In genomic region chr1:63129857-63130690, GRCm38 (mm10) we compare ENCODE assay signal across 8 mouse cellular contexts. TPM values are rescaled to one million over a fixed set of nuclear protein-coding genes. Genes with fewer than 3 reads are reported as not detected.
DNase-seq lines count a peak whose midpoint lies in the region; ATAC-seq lines count a peak whose summit lies in the region.

No protein-coding gene starts in this region.

- 12% methylated on average over 18 of the region's 18 CpGs for WGBS in heart, embryonic 16.5 days
- 27% methylated on average over 18 of the region's 18 CpGs for WGBS in limb, embryonic 10.5 days
- 24% methylated on average over 18 of the region's 18 CpGs for WGBS in midbrain, embryonic 15.5 days

- peaks cover 4% of the 10 kb centered on the region for H3K36me3 ChIP-seq in heart, embryonic 16.5 days (ENCODE audit: control insufficient read depth, insufficient read depth)
- H3K36me3 ChIP-seq in limb, embryonic 10.5 days = peaks cover 16% of the 10 kb centered on the region
- H3K36me3 ChIP-seq in midbrain, embryonic 15.5 days (replicated peaks) = 0 out of 2 replicates have a peak, but pooled peaks cover 4% of the 10 kb centered on the region

- H3K9ac ChIP-seq in heart, embryonic 16.5 days (ENCODE audit: low read length) = peak overlapping the region; percentile 65
- H3K9ac ChIP-seq in midbrain, embryonic 15.5 days = no peak overlapping the region

- peak overlapping the region; percentile 28 for H3K4me3 ChIP-seq in heart, embryonic 16.5 days (ENCODE audit: low read length)
- peak overlapping the region; percentile 45 for H3K4me3 ChIP-seq in limb, embryonic 10.5 days
- peak overlapping the region; percentile 24 for H3K4me3 ChIP-seq in midbrain, embryonic 15.5 days

- DNase-seq in 416B (ENCODE audit: low read depth) = peak; percentile 72
- DNase-seq in ES-CJ7 (ENCODE audit: low read depth, low spot score) = peak; percentile 55
- peak; percentile 51 for DNase-seq in limb, embryonic 10.5 days (ENCODE audit: low spot score)
- no peak for DNase-seq in urinary bladder, postnatal 25 days (ENCODE audit: low spot score)
- DNase-seq in left cerebral cortex, adult 18-20 months (ENCODE audit: low spot score in 2 of 2) = no peak
- no peak for DNase-seq in cerebellum, postnatal 14 days

- ATAC-seq in heart, embryonic 16.5 days (replicated peaks; ENCODE audit: extremely low read depth, insufficient read depth, low FRiP score) = peak; percentile 64
- ATAC-seq in midbrain, embryonic 15.5 days (replicated peaks) = peak; percentile 70

- peak overlapping the region; percentile 77 for H3K4me2 ChIP-seq in heart, embryonic 16.5 days (ENCODE audit: low read depth, low read length)
- peak overlapping the region; percentile 48 for H3K4me2 ChIP-seq in midbrain, embryonic 15.5 days

- no peak overlapping the region for H3K27ac ChIP-seq in heart, embryonic 16.5 days (ENCODE audit: low read length)
- H3K27ac ChIP-seq in limb, embryonic 10.5 days = peak overlapping the region; percentile 83
- H3K27ac ChIP-seq in midbrain, embryonic 15.5 days = no peak overlapping the region

- 0 out of 2 replicates have a peak, but pooled peaks cover 3% of the 10 kb centered on the region for H3K9me3 ChIP-seq in heart, embryonic 16.5 days (replicated peaks; ENCODE audit: control insufficient read depth, low read length)
- H3K9me3 ChIP-seq in limb, embryonic 10.5 days (replicated peaks) = no peaks in the 10 kb centered on the region
- no peaks in the 10 kb centered on the region for H3K9me3 ChIP-seq in midbrain, embryonic 15.5 days

- H3K27me3 ChIP-seq in heart, embryonic 16.5 days (ENCODE audit: control insufficient read depth, insufficient read depth, low read length) = no peaks in the 10 kb centered on the region
- no peaks in the 10 kb centered on the region for H3K27me3 ChIP-seq in limb, embryonic 10.5 days (ENCODE audit: low read depth, poor library complexity, severe bottlenecking)
- no peaks in the 10 kb centered on the region for H3K27me3 ChIP-seq in midbrain, embryonic 15.5 days (replicated peaks)

- peaks cover 8% of the 10 kb centered on the region for H3K4me1 ChIP-seq in heart, embryonic 16.5 days (ENCODE audit: control insufficient read depth, insufficient read depth, low read length)
- H3K4me1 ChIP-seq in limb, embryonic 10.5 days = peaks cover 6% of the 10 kb centered on the region
- peaks cover 3% of the 10 kb centered on the region for H3K4me1 ChIP-seq in midbrain, embryonic 15.5 days

RNA-seq across cellular contexts. Expression of gene Ino80d, which starts 15.6 kb away (rescaled TPM):
- polyA plus RNA-seq in heart, embryonic 16.5 days (2015; fragmentation: Nextera tagmentation; extraction: Ambion mirVana) = 8.0 and 9.4 TPM in 2 replicates
- polyA plus RNA-seq in limb, embryonic 10.5 days (2016; fragmentation: Nextera tagmentation; extraction: Ambion mirVana) = 10.0 and 11.2 TPM in 2 replicates
- 10.3 and 12.7 TPM in 2 replicates for polyA plus RNA-seq in midbrain, embryonic 15.5 days (2015; fragmentation: Nextera tagmentation; extraction: Ambion mirVana)
- total RNA-seq in left cerebral cortex, adult 18-20 months (2021) = 10 to 100 TPM; 28.6 to 28.7 TPM

RNA-seq across cellular contexts. Expression of gene Eef1b2, which starts 46.6 kb away (rescaled TPM):
- 296 and 333 TPM in 2 replicates for polyA plus RNA-seq in heart, embryonic 16.5 days (2015; fragmentation: Nextera tagmentation; extraction: Ambion mirVana)
- 676 and 742 TPM in 2 replicates for polyA plus RNA-seq in limb, embryonic 10.5 days (2016; fragmentation: Nextera tagmentation; extraction: Ambion mirVana)
- polyA plus RNA-seq in midbrain, embryonic 15.5 days (2015; fragmentation: Nextera tagmentation; extraction: Ambion mirVana) = 446 and 479 TPM in 2 replicates
- 100 to 1,000 TPM; 349 to 361 TPM for total RNA-seq in left cerebral cortex, adult 18-20 months (2021)

RNA-seq across cellular contexts. Expression of gene Ndufs1, which starts 46.6 kb away (rescaled TPM):
- 450 and 470 TPM in 2 replicates for polyA plus RNA-seq in heart, embryonic 16.5 days (2015; fragmentation: Nextera tagmentation; extraction: Ambion mirVana)
- polyA plus RNA-seq in limb, embryonic 10.5 days (2016; fragmentation: Nextera tagmentation; extraction: Ambion mirVana) = 151 and 163 TPM in 2 replicates
- 132 and 136 TPM in 2 replicates for polyA plus RNA-seq in midbrain, embryonic 15.5 days (2015; fragmentation: Nextera tagmentation; extraction: Ambion mirVana)
- 100 to 1,000 TPM; 150 to 159 TPM for total RNA-seq in left cerebral cortex, adult 18-20 months (2021)

Comparison
In these comparisons a context has a peak if more than half of its experiments do, and no peak if none do; other contexts are left out.
1. DNase-seq: peak in 416B (single experiment), ES-CJ7 (single experiment) and limb, embryonic 10.5 days (single experiment); none in urinary bladder, postnatal 25 days (single experiment), left cerebral cortex, adult 18-20 months (0 of 2) and cerebellum, postnatal 14 days (0 of 2).
2. Peak in every context shown above with its lines, with median percentiles within 50 percentile points of each other: H3K4me3 ChIP-seq.